Mouse (Mus musculus) testis, postnatal 14 days (tissue): ENCODE measurements around the gene Gm43720.

Experiments
- DNase-seq: peaks from one replicate; pipeline ENCODE4 v3.0.0; 2021; ENCODE audit warnings: low spot score

Gene Gm43720

GRCm38 (mm10) chr5:138262001-138262400 is 17.8 kb downstream of the Gm43720 start:
- DNase-seq = no peak

GRCm38 (mm10) chr5:138260834-138261233 is 18.9 kb downstream of the Gm43720 start:
- no peak for DNase-seq

GRCm38 (mm10) chr5:138260051-138260450 is 19.7 kb downstream of the Gm43720 start:
- no peak for DNase-seq

GRCm38 (mm10) chr5:138258993-138259392 is 20.8 kb downstream of the Gm43720 start:
- DNase-seq = no peak

- DNase-seq = no peak
Measured at GRCm38 (mm10) chr5:138258542-138258941, 21.2 kb downstream of the Gm43720 start.

- no peak for DNase-seq
Measured at GRCm38 (mm10) chr5:138258078-138258477, 21.7 kb downstream of the Gm43720 start.

GRCm38 (mm10) chr5:138257585-138257978 is 22.2 kb downstream of the Gm43720 start:
- no peak for DNase-seq

- no peak for DNase-seq
Measured at GRCm38 (mm10) chr5:138256966-138257584, 22.7 kb downstream of the Gm43720 start.

- no peak for DNase-seq
Measured at GRCm38 (mm10) chr5:138256094-138256467, 23.7 kb downstream of the Gm43720 start.

- peak; percentile 95 for DNase-seq
Measured at GRCm38 (mm10) chr5:138255353-138256093, 24.2 kb downstream of the Gm43720 start, which contains the start of gene Lamtor4. Lamtor4 (plus strand) TSS chr5:138255482.

GRCm38 (mm10) chr5:138253061-138253460 is 26.7 kb downstream of the Gm43720 start:
- DNase-seq = no peak

- no peak for DNase-seq
Measured at GRCm38 (mm10) chr5:138251144-138251543, 28.6 kb downstream of the Gm43720 start.

- DNase-seq = no peak
Measured at GRCm38 (mm10) chr5:138241511-138241910, 38.2 kb downstream of the Gm43720 start.

GRCm38 (mm10) chr5:138234224-138234623 is 45.5 kb downstream of the Gm43720 start:
- DNase-seq = no peak

- no peak for DNase-seq
Measured at GRCm38 (mm10) chr5:138233778-138234177, 46.0 kb downstream of the Gm43720 start.

GRCm38 (mm10) chr5:138229511-138229910 is 50.2 kb downstream of the Gm43720 start:
- no peak for DNase-seq

GRCm38 (mm10) chr5:138228026-138228425 is 51.7 kb downstream of the Gm43720 start:
- DNase-seq = no peak

GRCm38 (mm10) chr5:138227367-138227766 is 52.4 kb downstream of the Gm43720 start:
- no peak for DNase-seq

- no peak for DNase-seq
Measured at GRCm38 (mm10) chr5:138226491-138226890, 53.3 kb downstream of the Gm43720 start.

GRCm38 (mm10) chr5:138225700-138226099 is 54.1 kb downstream of the Gm43720 start, which contains the start of gene Nxpe5:
Nxpe5 (plus strand) TSS chr5:138225898.
- no peak for DNase-seq

- DNase-seq = no peak
Measured at GRCm38 (mm10) chr5:138223287-138223686, 56.5 kb downstream of the Gm43720 start.

- DNase-seq = peak; percentile 68
Measured at GRCm38 (mm10) chr5:138222111-138222510, 57.6 kb downstream of the Gm43720 start.

- no peak for DNase-seq
Measured at GRCm38 (mm10) chr5:138219864-138220263, 59.9 kb downstream of the Gm43720 start.
